Mouse (Mus musculus): ENCODE results near the gene Greb1. TPM values are rescaled to one million over a fixed set of nuclear protein-coding genes. Genes with fewer than 3 reads are reported as not detected.

Gene Greb1
- polyA plus RNA-seq, 1 experiment from 2014 or later: 16.9 TPM

DNA sequence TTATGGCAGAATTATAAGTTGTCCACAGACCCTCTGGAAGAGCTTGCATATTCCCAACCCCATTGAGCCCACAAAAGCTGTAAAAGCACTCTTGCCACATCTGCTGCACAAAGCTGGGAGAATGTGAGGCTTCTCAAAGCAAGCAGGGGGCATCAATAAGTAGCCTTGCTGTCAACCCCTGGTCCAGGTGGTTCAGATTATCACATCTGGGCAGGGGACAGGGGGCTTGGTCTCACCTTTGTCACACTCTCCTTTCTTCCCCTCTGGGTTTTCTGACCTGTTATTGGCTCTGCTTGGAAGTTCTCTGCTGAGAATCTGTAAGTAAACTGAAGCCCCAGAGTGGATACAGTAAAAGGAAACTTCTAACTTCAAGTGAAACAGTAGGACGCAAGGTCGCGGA is 1.8 kb downstream of the Greb1 start:
- peak overlapping the region; percentile 93 for H3K27ac ChIP-seq
- peaks cover 5% of the 10 kb centered on the region; the same call in 1 of the 2 replicates for H3K36me3 ChIP-seq
- DNase-seq (ENCODE audit: low spot score): peak; percentile 68
- WGBS: 23% methylated on average over 3 of the region's 3 CpGs
- peak overlapping the region; percentile 73 for H3K4me3 ChIP-seq
- H3K4me1 ChIP-seq: peaks cover 52% of the 10 kb centered on the region
- no peaks in the 10 kb centered on the region for H3K9me3 ChIP-seq (replicated peaks)
- H3K27me3 ChIP-seq (ENCODE audit: low read depth, poor library complexity, severe bottlenecking): no peaks in the 10 kb centered on the region

- Histone ChIP-seq H3K27me3 (ENCODE audit: low read depth, poor library complexity, severe bottlenecking) (no peaks in the 10 kb centered on the region), H3K27ac (no peak overlapping the region), H3K4me3 (no peak overlapping the region), H3K36me3 (peaks cover 5% of the 10 kb centered on the region; the same call in 1 of the 2 replicates), H3K9me3 (replicated peaks) (no peaks in the 10 kb centered on the region), H3K4me1 (peaks cover 25% of the 10 kb centered on the region)
- no peak for DNase-seq (ENCODE audit: low spot score)
- WGBS: 87% methylated on average over 3 of the region's 3 CpGs
These were observed 4.9 kb downstream of the Greb1 start for GRCm38 (mm10) chr12:16795781-16796180.

DNA sequence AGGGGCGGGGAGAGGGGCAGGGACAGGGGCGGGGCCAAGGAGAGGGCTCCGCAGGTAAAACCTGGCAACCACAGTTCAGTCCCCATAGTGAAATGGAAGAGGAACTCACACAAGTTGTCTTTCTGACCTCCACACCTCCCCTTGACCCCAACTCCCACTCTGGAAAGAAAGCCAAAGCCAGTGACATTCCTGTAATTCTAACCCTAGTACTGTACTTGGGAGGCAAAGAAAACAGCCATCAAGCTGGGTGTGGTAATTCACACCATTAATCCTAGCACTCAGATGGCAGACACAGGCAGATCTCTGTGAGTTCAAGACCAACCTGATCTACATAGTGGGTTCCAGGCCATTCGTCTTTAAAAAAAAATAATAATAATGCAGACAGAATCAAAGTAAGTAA is 7.3 kb downstream of the Greb1 start:
- H3K4me1 ChIP-seq: peaks cover 13% of the 10 kb centered on the region
- H3K9me3 ChIP-seq (replicated peaks): no peaks in the 10 kb centered on the region
- 62% methylated on average over 4 of the region's 4 CpGs for WGBS
- no peak for DNase-seq (ENCODE audit: low spot score)
- peaks cover 7% of the 10 kb centered on the region; the same call in 1 of the 2 replicates for H3K36me3 ChIP-seq
- no peak overlapping the region for H3K27ac ChIP-seq
- H3K27me3 ChIP-seq (ENCODE audit: low read depth, poor library complexity, severe bottlenecking): no peaks in the 10 kb centered on the region
- H3K4me3 ChIP-seq: no peak overlapping the region

- Histone ChIP-seq H3K36me3 (peaks cover 13% of the 10 kb centered on the region; the same call in 1 of the 2 replicates), H3K27me3 (ENCODE audit: low read depth, poor library complexity, severe bottlenecking) (no peaks in the 10 kb centered on the region), H3K27ac (peak overlapping the region; percentile 72), H3K4me3 (no peak overlapping the region), H3K4me1 (peaks cover 12% of the 10 kb centered on the region), H3K9me3 (replicated peaks) (no peaks in the 10 kb centered on the region)
- 60% methylated on average over 4 of the region's 4 CpGs for WGBS
- DNase-seq (ENCODE audit: low spot score): no peak
These were observed 10.2 kb downstream of the Greb1 start for GRCm38 (mm10) chr12:16790456-16790855.

GRCm38 (mm10) chr12:16789756-16790155 is 10.9 kb downstream of the Greb1 start:
- peaks cover 18% of the 10 kb centered on the region; the same call in 1 of the 2 replicates for H3K36me3 ChIP-seq
- peaks cover 12% of the 10 kb centered on the region for H3K4me1 ChIP-seq
- H3K4me3 ChIP-seq: no peak overlapping the region
- no peaks in the 10 kb centered on the region for H3K9me3 ChIP-seq (replicated peaks)
- H3K27me3 ChIP-seq (ENCODE audit: low read depth, poor library complexity, severe bottlenecking): no peaks in the 10 kb centered on the region
- peak; percentile 43 for DNase-seq (ENCODE audit: low spot score)
- WGBS: 8% methylated on average over 4 of the region's 4 CpGs
- peak overlapping the region; percentile 78 for H3K27ac ChIP-seq

DNA sequence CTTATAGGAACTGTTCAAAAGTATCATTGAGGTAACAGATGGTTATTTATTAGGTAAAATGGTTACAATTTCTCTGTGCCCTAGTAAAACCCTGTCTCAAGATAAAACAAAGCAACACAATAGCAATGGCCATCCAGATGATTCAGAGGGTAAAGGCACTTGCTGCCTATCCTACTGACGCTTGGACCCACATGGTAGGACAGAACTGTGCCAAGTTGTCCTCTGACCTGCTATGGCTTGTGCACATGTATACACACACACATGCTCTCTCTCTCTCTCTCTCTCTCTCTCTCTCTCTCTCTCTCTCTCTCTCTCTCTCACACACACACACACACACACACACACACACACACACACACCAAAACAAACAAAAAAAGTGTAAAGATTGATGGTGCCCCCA is 11.5 kb downstream of the Greb1 start:
- Histone ChIP-seq H3K27me3 (ENCODE audit: low read depth, poor library complexity, severe bottlenecking) (no peaks in the 10 kb centered on the region), H3K9me3 (replicated peaks) (no peaks in the 10 kb centered on the region), H3K27ac (peak overlapping the region; percentile 78; the same call in 1 of the 2 replicates), H3K4me3 (no peak overlapping the region), H3K36me3 (peaks cover 14% of the 10 kb centered on the region; the same call in 1 of the 2 replicates), H3K4me1 (peaks cover 12% of the 10 kb centered on the region)
- DNase-seq (ENCODE audit: low spot score): no peak
- whole genome bisulfite sequencing: 87% methylated on average over 1 of the region's 1 CpGs

GRCm38 (mm10) chr12:16788600-16788999 is 12.1 kb downstream of the Greb1 start:
- WGBS: 77% methylated on average over 2 of the region's 2 CpGs
- DNase-seq (ENCODE audit: low spot score): no peak
- Histone ChIP-seq H3K36me3 (peaks cover 19% of the 10 kb centered on the region), H3K27me3 (ENCODE audit: low read depth, poor library complexity, severe bottlenecking) (no peaks in the 10 kb centered on the region), H3K4me3 (no peak overlapping the region), H3K4me1 (peaks cover 12% of the 10 kb centered on the region), H3K9me3 (replicated peaks) (no peaks in the 10 kb centered on the region), H3K27ac (peak overlapping the region; percentile 26; the same call in 1 of the 2 replicates)

DNA sequence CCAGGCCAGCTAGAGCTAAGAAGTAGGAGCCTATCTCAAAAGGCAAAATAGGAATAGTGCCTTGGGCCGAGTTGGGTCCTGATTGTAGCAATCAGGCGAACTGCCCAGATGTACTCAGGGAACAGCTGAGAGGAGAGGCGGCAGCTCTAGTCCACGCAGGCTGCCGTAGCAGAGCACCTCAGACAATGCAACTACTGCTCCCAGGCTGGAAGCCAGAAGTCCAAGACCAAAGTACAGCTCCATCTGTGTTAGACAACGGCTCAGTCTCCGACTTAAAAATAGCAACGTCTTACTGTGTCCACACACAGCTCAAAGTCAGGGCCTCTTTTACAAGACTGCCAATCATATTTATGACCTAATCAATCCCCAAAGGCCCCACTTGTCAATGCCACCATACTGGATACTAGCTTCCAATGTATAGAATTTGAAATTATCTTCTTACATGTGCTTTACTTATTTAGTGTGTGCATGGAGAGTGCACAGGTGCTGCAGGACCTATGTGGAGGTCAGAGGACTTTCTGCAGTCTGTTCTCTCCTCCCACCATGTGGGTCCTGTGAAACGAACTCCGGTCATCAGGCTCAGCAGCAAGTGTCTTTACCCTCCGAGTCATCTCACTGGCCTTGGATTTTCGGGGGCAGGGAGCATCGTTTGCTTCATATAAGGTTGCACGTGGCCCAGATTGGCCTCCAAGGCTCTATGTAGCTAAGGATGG is 19.5 kb downstream of the Greb1 start:
- WGBS: 87% methylated on average over 14 of the region's 14 CpGs
- H3K36me3 ChIP-seq: peaks cover 20% of the 10 kb centered on the region

DNA sequence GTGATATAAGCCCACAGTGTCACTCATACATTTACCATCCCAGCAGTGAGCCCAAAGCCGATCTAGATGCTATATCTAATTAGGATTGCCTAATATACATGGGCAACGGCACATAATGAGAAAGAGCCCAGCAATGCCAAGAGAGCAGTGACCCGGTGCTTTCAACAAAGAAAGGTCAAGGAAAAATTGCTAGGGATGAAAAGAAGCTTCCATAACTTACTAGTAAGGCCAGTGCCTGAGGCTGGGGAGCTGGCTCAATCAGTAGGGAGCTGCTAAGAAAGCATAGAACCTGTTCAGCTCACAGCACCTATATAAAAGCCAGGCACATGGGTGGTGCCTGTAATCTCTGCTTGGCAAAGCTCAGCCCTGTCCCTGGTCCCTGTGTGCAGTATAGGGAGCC is 20.4 kb downstream of the Greb1 start:
- Histone ChIP-seq H3K27ac (no peak overlapping the region), H3K4me1 (no peaks in the 10 kb centered on the region), H3K27me3 (ENCODE audit: low read depth, poor library complexity, severe bottlenecking) (no peaks in the 10 kb centered on the region), H3K4me3 (no peak overlapping the region), H3K36me3 (peaks cover 21% of the 10 kb centered on the region), H3K9me3 (replicated peaks) (no peaks in the 10 kb centered on the region)
- DNase-seq (ENCODE audit: low spot score): no peak
- WGBS: 95% methylated on average over 3 of the region's 3 CpGs

More for the DNA sequence above, 19.5 kb downstream of the Greb1 start:
- H3K4me1 ChIP-seq: no peaks in the 10 kb centered on the region
- DNase-seq (ENCODE audit: low spot score): no peak
- H3K27me3 ChIP-seq (ENCODE audit: low read depth, poor library complexity, severe bottlenecking): no peaks in the 10 kb centered on the region
- no peak overlapping the region for H3K4me3 ChIP-seq
- no peak overlapping the region for H3K27ac ChIP-seq
- H3K9me3 ChIP-seq (replicated peaks): no peaks in the 10 kb centered on the region

DNA sequence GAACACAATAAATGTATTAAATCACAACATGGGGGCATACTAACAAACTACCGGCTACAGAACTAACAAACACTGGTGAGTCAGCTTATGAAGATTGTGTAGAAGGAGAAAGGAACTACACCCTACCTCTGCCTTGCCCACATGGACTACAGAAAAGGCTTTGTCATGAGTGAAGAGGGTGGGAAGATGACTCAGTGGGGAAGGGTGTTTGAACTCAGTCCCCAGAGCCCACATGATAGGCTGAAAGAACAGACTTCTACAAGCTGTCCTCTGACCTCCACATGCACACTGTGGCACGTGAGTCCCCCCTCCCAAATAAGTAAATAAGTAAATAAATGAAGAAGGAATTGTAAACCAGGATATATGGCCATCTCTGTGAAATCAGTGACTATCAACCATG is 21.5 kb downstream of the Greb1 start:
- 84% methylated on average over 2 of the region's 2 CpGs for WGBS
- Histone ChIP-seq H3K4me1 (no peaks in the 10 kb centered on the region), H3K9me3 (replicated peaks) (no peaks in the 10 kb centered on the region), H3K36me3 (peaks cover 19% of the 10 kb centered on the region), H3K27ac (no peak overlapping the region), H3K4me3 (no peak overlapping the region), H3K27me3 (ENCODE audit: low read depth, poor library complexity, severe bottlenecking) (no peaks in the 10 kb centered on the region)
- DNase-seq (ENCODE audit: low spot score): no peak

- Histone ChIP-seq H3K4me1 (no peaks in the 10 kb centered on the region), H3K9me3 (replicated peaks) (no peaks in the 10 kb centered on the region), H3K27ac (no peak overlapping the region), H3K36me3 (peaks cover 12% of the 10 kb centered on the region), H3K4me3 (no peak overlapping the region), H3K27me3 (ENCODE audit: low read depth, poor library complexity, severe bottlenecking) (no peaks in the 10 kb centered on the region)
- 80% methylated on average over 5 of the region's 5 CpGs for WGBS
- DNase-seq (ENCODE audit: low spot score): no peak
These were observed 22.2 kb downstream of the Greb1 start for GRCm38 (mm10) chr12:16778523-16778922.

GRCm38 (mm10) chr12:16775351-16775750 is 25.3 kb downstream of the Greb1 start:
- Histone ChIP-seq H3K36me3 (peaks cover 8% of the 10 kb centered on the region; the same call in 1 of the 2 replicates), H3K9me3 (replicated peaks) (no peaks in the 10 kb centered on the region), H3K27ac (no peak overlapping the region), H3K4me1 (peaks cover 13% of the 10 kb centered on the region), H3K27me3 (ENCODE audit: low read depth, poor library complexity, severe bottlenecking) (no peaks in the 10 kb centered on the region), H3K4me3 (no peak overlapping the region)
- no peak for DNase-seq (ENCODE audit: low spot score)
- 85% methylated on average over 3 of the region's 3 CpGs for WGBS

- WGBS: 90% methylated on average over 4 of the region's 4 CpGs
- Histone ChIP-seq H3K27ac (no peak overlapping the region), H3K27me3 (ENCODE audit: low read depth, poor library complexity, severe bottlenecking) (no peaks in the 10 kb centered on the region), H3K4me3 (no peak overlapping the region), H3K9me3 (replicated peaks) (no peaks in the 10 kb centered on the region), H3K4me1 (peaks cover 19% of the 10 kb centered on the region), H3K36me3 (peaks cover 8% of the 10 kb centered on the region; the same call in 1 of the 2 replicates)
- no peak for DNase-seq (ENCODE audit: low spot score)
These were observed 26.1 kb downstream of the Greb1 start for GRCm38 (mm10) chr12:16774605-16775004.

Measured in limb, embryonic 10.5 days (tissue).